Mouse (Mus musculus) forebrain, embryonic 16.5 days (tissue): ENCODE data around the gene Mettl24. TPM values are rescaled to one million over a fixed set of nuclear protein-coding genes. Genes with fewer than 3 reads are reported as not detected.

Experiments used
- ATAC-seq: fragments of 200-750 bp; cut with Nextera tagmentation; 2 replicates; pipeline ENCODE4 v1.8.0; 2017; ENCODE audit warnings: mild to moderate bottlenecking, moderate library complexity
- H3K27ac ChIP-seq: fragments of 300-500 bp; sonication (generic); 2 replicates; pipeline ENCODE4 v1.5.1; 2014; ENCODE audit warnings: low read length, control low read depth
- H3K27me3 ChIP-seq: fragments of 300-500 bp; sonication (generic); replicated peaks from 2 replicates; pipeline ENCODE4 v1.6.1; 2014; ENCODE audit warnings: low read length; ENCODE audit not compliant: control insufficient read depth, insufficient read depth
- H3K36me3 ChIP-seq: fragments of 300-500 bp; sonication (generic); 2 replicates; pipeline ENCODE4 v1.6.1; 2014; ENCODE audit not compliant: control insufficient read depth, insufficient read depth
- H3K4me1 ChIP-seq: fragments of 300-500 bp; sonication (generic); replicated peaks from 2 replicates; pipeline ENCODE4 v1.6.1; 2014; ENCODE audit warnings: low read length; ENCODE audit not compliant: control insufficient read depth, insufficient read depth
- H3K4me2 ChIP-seq: fragments of 300-500 bp; sonication (generic); 2 replicates; pipeline ENCODE4 v1.6.1; 2014; ENCODE audit warnings: mild to moderate bottlenecking, low read length, control low read depth
- H3K4me3 ChIP-seq: fragments of 300-500 bp; sonication (generic); replicated peaks from 2 replicates; pipeline ENCODE4 v1.5.1; 2014; ENCODE audit warnings: mild to moderate bottlenecking, low read length, control low read depth
- H3K9ac ChIP-seq: fragments of 300-500 bp; sonication (generic); replicated peaks from 2 replicates; pipeline ENCODE4 v1.6.1; 2014; ENCODE audit warnings: low read depth, low read length, control low read depth
- H3K9me3 ChIP-seq: fragments of 300-500 bp; sonication (generic); 2 replicates; pipeline ENCODE4 v1.6.1; 2016; ENCODE audit warnings: low read length; ENCODE audit not compliant: control insufficient read depth
- WGBS: fragments of 180-500 bp; shearing (Covaris S2); extraction: QIAGEN DNeasy Blood & Tissue Kit; methylation state at CpG from one replicate; pipeline ENCODE4 v1.1.7; 2014; 5-methylcytosine and 5-hydroxymethylcytosine counted together
- polyA plus RNA-seq: library from polyadenylated mRNA; unstranded; fragments of >200 nt; fragmentation: Nextera tagmentation; extraction: Ambion mirVana; gene quantifications from 2 replicates; pipeline ENCODE4 v1.2.1, GENCODE M21; 2015

Gene Mettl24
- polyA plus RNA-seq, 1 experiment from 2014 or later = 0.27 TPM

DNA sequence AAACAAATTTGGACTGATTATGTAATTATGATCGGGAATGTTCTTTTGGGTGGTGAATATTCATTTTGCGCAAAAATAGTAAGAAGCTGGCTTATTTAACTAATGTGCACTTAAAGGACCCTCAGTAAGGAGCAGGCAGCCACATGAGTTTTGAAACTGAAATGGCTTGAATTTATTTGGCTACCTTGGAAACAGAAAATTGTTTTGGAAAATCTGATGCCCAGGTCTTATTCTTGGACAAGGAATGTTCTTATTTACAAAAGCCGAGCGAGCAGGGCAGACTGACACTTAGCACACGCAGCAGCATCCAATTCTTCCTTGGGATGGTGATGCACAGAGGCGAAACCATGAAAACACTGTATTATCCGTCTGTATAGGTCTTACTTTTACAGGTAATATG is 28.0 kb downstream of the Mettl24 start:
- H3K4me3 ChIP-seq = no peak overlapping the region
- no peaks in the 10 kb centered on the region for H3K27me3 ChIP-seq
- H3K27ac ChIP-seq = no peak overlapping the region
- no peaks in the 10 kb centered on the region for H3K9me3 ChIP-seq
- H3K9ac ChIP-seq = no peak overlapping the region
- WGBS = 83% methylated on average over 7 of the region's 7 CpGs
- no peak for ATAC-seq
- H3K36me3 ChIP-seq = no peaks in the 10 kb centered on the region
- H3K4me2 ChIP-seq = no peak overlapping the region
- H3K4me1 ChIP-seq = no peaks in the 10 kb centered on the region

DNA sequence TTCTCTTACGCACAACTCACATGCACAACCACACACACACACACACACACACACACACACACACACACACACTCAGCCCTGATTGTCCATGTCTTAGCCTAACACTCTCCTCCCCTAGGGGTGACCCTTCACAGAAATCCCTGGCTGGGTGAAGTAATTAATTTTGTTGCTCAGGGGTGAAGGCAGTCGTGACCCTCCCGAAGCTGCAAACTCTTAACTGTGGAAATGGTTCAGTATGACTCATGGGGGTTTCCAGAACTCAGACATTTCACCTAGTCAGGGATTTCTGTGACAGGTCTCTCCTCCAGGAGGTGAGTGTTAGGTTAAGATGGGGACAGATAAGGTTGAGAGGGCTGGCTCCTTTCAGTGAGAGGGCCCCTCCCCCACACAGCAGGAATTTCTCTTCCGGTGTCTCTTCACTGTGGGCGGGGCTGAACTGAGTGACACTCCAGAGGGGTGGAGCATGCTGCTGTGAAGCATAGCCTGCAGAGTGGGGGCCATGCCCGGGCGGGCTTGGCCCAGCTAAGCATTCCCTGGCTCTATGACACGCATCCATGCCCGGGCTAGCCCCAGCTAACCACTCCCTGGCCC is 30.0 kb downstream of the Mettl24 start:
- Histone ChIP-seq H3K4me1 (no peaks in the 10 kb centered on the region), H3K4me2 (no peak overlapping the region), H3K27ac (no peak overlapping the region), H3K9ac (no peak overlapping the region), H3K4me3 (no peak overlapping the region), H3K36me3 (no peaks in the 10 kb centered on the region), H3K9me3 (no peaks in the 10 kb centered on the region), H3K27me3 (no peaks in the 10 kb centered on the region)
- ATAC-seq = no peak; the same call in 1 of the 2 replicates
- 49% methylated on average over 9 of the region's 9 CpGs for WGBS

DNA sequence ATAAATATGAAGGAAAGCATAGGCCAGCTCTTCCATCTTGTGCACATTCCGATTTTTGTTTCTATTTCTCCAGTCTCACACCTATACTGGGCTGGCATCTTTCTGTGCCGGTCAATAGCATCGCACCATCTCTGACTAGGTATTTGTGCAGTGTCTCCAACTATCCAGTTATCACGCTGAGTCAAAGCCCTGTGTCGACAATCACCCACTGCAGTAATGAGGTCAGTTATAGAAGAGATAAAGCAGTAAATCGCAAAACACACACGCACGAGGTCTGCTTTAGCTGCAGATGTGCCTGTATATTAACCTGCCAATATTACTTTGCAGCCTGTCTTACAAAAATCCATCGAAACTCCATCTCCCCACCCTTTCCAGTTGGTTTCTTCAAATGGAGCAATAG is 30.7 kb downstream of the Mettl24 start:
- H3K4me2 ChIP-seq = no peak overlapping the region
- no peaks in the 10 kb centered on the region for H3K4me1 ChIP-seq
- H3K36me3 ChIP-seq = no peaks in the 10 kb centered on the region
- no peak overlapping the region for H3K27ac ChIP-seq
- no peaks in the 10 kb centered on the region for H3K27me3 ChIP-seq
- no peaks in the 10 kb centered on the region for H3K9me3 ChIP-seq
- ATAC-seq = no peak
- WGBS = 91% methylated on average over 9 of the region's 9 CpGs
- H3K9ac ChIP-seq = no peak overlapping the region
- no peak overlapping the region for H3K4me3 ChIP-seq

DNA sequence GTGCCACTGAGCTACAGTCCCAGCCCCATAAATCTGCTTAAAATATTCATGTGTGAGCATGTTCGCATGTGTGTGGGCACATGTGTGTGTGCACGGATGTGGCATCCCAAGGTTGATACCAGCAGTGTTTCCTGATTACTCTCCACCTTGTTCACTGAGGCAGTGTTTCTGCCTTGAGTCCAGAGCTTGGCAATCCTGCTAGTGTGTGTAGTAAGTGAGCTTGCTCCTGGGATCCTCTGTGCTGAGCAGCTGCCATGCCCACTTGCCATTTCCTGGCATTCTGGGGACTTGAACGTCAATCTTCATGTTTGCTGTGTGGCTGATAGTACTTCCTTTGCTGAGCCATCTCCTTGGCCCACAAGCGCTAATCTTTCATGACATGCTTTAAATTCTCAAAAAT is 32.1 kb downstream of the Mettl24 start:
- Histone ChIP-seq H3K4me1 (no peaks in the 10 kb centered on the region), H3K27ac (no peak overlapping the region), H3K9ac (no peak overlapping the region), H3K36me3 (no peaks in the 10 kb centered on the region), H3K27me3 (no peaks in the 10 kb centered on the region), H3K4me3 (no peak overlapping the region), H3K4me2 (no peak overlapping the region), H3K9me3 (no peaks in the 10 kb centered on the region)
- 88% methylated on average over 4 of the region's 4 CpGs for WGBS
- ATAC-seq = no peak

DNA sequence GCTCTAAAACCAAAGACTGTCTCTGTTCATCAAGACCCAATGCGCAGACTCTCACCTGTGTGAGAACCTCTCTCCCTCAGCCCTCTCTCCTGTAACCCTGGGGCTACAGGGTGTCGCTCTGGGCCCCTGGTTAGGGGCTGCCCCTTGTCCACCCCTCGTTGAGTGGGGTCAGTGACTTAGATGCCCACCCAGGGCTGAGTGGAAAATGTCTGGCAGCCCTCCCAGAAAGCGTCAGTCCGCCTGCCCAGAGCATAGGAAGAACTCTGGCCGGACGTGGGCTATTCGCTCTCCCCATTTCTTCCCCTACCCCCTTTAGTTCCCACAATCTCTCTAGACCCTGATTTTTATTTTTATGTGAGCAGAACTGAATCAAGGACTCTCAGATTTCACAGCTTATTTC is 33.2 kb downstream of the Mettl24 start:
- ATAC-seq = no peak
- H3K9ac ChIP-seq = no peak overlapping the region
- H3K27me3 ChIP-seq = no peaks in the 10 kb centered on the region
- H3K27ac ChIP-seq = no peak overlapping the region
- H3K9me3 ChIP-seq = no peaks in the 10 kb centered on the region
- no peak overlapping the region for H3K4me3 ChIP-seq
- 68% methylated on average over 8 of the region's 8 CpGs for WGBS
- no peak overlapping the region for H3K4me2 ChIP-seq
- H3K4me1 ChIP-seq = no peaks in the 10 kb centered on the region
- no peaks in the 10 kb centered on the region for H3K36me3 ChIP-seq

DNA sequence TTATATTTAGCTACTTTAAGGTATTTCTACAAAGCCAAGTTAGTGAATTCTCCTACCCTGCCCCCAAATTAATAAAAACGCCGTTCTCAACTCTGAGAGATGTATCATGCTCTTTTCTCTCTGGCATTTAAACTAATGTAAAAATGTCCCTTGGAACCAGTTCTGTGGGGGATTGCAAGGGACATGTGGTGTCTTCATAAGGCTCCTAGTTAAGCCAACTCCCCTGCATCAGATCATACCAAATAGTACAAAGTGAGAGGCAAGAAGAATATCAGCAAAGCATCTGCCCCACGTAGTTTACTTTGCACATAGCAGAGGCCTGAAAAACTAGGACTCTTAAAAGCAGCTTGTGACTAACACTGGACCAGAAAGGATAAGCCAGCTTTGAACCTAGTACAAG is 33.6 kb downstream of the Mettl24 start:
- no peaks in the 10 kb centered on the region for H3K27me3 ChIP-seq
- no peaks in the 10 kb centered on the region for H3K36me3 ChIP-seq
- ATAC-seq = no peak
- H3K9me3 ChIP-seq = no peaks in the 10 kb centered on the region
- no peak overlapping the region for H3K27ac ChIP-seq
- no peaks in the 10 kb centered on the region for H3K4me1 ChIP-seq
- no peak overlapping the region for H3K4me3 ChIP-seq
- no peak overlapping the region for H3K9ac ChIP-seq
- no peak overlapping the region for H3K4me2 ChIP-seq
- 83% methylated on average over 3 of the region's 3 CpGs for WGBS

DNA sequence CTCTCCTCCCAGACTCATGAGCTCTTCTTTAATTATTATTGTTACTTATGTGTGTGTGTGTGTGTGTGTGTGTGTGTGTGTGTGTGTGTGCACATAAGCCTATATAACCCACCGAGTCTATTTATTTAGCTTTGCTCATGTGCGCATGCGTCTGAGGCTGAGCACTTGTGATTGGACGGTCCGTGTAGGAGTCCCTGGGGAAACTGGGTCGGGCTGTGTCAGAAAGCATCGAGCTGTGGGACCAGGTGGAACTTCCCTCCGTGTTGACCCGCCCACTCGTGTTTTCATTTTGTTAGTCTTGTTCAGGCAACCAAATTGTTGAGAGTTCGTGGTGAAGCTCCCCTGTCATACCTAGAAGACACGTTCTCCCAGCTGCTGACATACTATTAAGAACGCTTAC is 35.3 kb downstream of the Mettl24 start:
- Histone ChIP-seq H3K4me2 (no peak overlapping the region), H3K27ac (no peak overlapping the region), H3K4me3 (no peak overlapping the region), H3K9me3 (no peaks in the 10 kb centered on the region), H3K27me3 (no peaks in the 10 kb centered on the region), H3K4me1 (no peaks in the 10 kb centered on the region), H3K36me3 (no peaks in the 10 kb centered on the region), H3K9ac (no peak overlapping the region)
- 96% methylated on average over 13 of the region's 13 CpGs for WGBS
- ATAC-seq = no peak

DNA sequence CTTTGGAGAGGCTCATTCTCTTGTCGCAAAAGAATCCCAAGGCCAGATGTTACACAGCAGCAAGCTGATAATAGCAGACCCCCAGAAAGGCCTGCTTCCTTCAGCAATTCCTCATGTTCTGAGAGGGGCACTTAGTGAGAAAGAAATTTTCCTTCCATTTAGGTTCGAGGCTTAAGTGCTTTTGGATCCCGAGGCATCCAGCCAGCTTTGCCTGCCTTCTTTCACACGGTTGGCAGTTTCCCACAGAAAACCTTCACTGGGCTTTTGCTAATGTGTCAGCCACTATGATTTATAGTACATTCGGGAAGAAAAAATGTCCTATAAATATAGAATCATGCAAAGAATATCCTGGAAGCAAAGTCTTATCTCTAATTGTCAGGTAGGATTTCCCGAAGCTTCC is 36.0 kb downstream of the Mettl24 start:
- Histone ChIP-seq H3K4me3 (no peak overlapping the region), H3K27ac (no peak overlapping the region)
- no peak for ATAC-seq

DNA sequence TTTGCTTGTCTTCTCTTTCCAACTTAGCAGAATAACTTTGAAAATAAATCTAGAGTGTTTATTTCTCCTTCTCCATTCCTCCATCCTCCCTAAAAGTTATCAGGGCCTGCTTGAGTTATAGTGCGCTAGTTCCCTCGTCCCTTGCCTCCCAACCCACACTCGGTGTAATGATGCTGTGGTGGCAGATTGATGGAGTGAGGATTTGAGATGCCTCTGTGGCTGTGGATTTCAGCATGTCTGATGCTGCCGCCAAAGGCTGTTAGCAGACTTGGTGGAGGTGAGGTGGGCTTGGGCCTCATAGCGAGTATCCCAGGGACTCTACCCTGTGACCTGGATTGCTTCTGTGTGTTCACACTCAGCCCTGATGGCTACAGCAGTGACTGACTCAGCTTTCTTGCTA is 37.8 kb downstream of the Mettl24 start:
- Histone ChIP-seq H3K27me3 (no peaks in the 10 kb centered on the region), H3K4me2 (no peak overlapping the region), H3K9ac (no peak overlapping the region), H3K27ac (no peak overlapping the region), H3K9me3 (no peaks in the 10 kb centered on the region), H3K4me3 (no peak overlapping the region), H3K4me1 (no peaks in the 10 kb centered on the region), H3K36me3 (no peaks in the 10 kb centered on the region)
- WGBS = 90% methylated on average over 5 of the region's 5 CpGs
- no peak for ATAC-seq

More for the DNA sequence above, 36.0 kb downstream of the Mettl24 start:
- Histone ChIP-seq H3K36me3 (no peaks in the 10 kb centered on the region), H3K4me2 (no peak overlapping the region), H3K27me3 (no peaks in the 10 kb centered on the region), H3K9me3 (no peaks in the 10 kb centered on the region), H3K4me1 (no peaks in the 10 kb centered on the region), H3K9ac (no peak overlapping the region)
- 56% methylated on average over 6 of the region's 6 CpGs for WGBS

DNA sequence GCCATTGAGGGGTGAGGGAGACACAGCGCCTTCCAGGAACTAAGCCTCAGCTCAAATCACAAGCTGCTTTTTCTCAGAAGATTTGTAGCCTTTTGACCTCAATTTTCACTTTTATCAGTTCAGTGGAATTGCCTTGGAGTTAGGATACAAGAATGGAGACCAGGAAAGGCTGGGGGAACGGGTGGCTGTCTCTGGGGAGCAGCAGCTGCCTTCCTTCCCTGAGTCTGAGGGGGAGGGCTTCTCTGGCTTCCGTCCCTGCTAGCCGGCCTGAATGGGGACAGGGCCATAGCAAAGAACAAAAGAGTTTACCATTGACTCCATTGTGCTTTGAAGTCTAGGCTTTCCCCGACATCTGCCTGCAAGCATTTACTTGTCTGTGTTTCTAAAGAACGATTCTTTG is 41.3 kb downstream of the Mettl24 start:
- Histone ChIP-seq H3K27ac (no peak overlapping the region), H3K9ac (no peak overlapping the region), H3K4me3 (no peak overlapping the region), H3K27me3 (no peaks in the 10 kb centered on the region), H3K4me1 (peaks cover 4% of the 10 kb centered on the region; the same call in 1 of the 2 replicates), H3K4me2 (no peak overlapping the region), H3K9me3 (no peaks in the 10 kb centered on the region), H3K36me3 (no peaks in the 10 kb centered on the region)
- WGBS = 22% methylated on average over 6 of the region's 6 CpGs
- ATAC-seq = no peak
